Mouse (Mus musculus): Measurements from ENCODE around the gene Hdac5.

Hdac5 gene

GRCm38 (mm10) chr11:102214430-102215156 lies 15.4 kb downstream of the Hdac5 start:
- no peak for DNase-seq

- no peak for DNase-seq
Measured at GRCm38 (mm10) chr11:102211936-102212341, 18.0 kb downstream of the Hdac5 start.

GRCm38 (mm10) chr11:102211011-102211410 lies 19.0 kb downstream of the Hdac5 start:
- no peak for DNase-seq

- DNase-seq, result no peak
Measured at GRCm38 (mm10) chr11:102210185-102210584, 19.8 kb downstream of the Hdac5 start.

GRCm38 (mm10) chr11:102209742-102210141 lies 20.2 kb downstream of the Hdac5 start:
- peak; percentile 64 for DNase-seq

- DNase-seq, result no peak
Measured at GRCm38 (mm10) chr11:102208846-102209245, 21.1 kb downstream of the Hdac5 start.

GRCm38 (mm10) chr11:102207825-102208777 lies 21.9 kb downstream of the Hdac5 start:
- no peak for DNase-seq

- no peak for DNase-seq
Measured at GRCm38 (mm10) chr11:102206481-102206880, 23.5 kb downstream of the Hdac5 start.

GRCm38 (mm10) chr11:102201408-102201821 lies 28.6 kb downstream of the Hdac5 start:
- no peak for DNase-seq

- DNase-seq, result peak; percentile 3
Measured at GRCm38 (mm10) chr11:102199856-102200255, 30.1 kb downstream of the Hdac5 start.

- DNase-seq, result no peak
Measured at GRCm38 (mm10) chr11:102198245-102198644, 31.7 kb downstream of the Hdac5 start.

GRCm38 (mm10) chr11:102196018-102196797 lies 33.8 kb downstream of the Hdac5 start:
- DNase-seq, result no peak

GRCm38 (mm10) chr11:102193657-102194440 lies 36.1 kb downstream of the Hdac5 start:
- DNase-seq, result no peak

- no peak for DNase-seq
Measured at GRCm38 (mm10) chr11:102190848-102191247, 39.1 kb downstream of the Hdac5 start.

- peak; percentile 78 for DNase-seq
Measured at GRCm38 (mm10) chr11:102189461-102190436, 40.2 kb downstream of the Hdac5 start, which contains the start of gene G6pc3. Gene G6pc3 (plus strand): TSS chr11:102189620.

GRCm38 (mm10) chr11:102188980-102189379 lies 41.0 kb downstream of the Hdac5 start:
- no peak for DNase-seq

GRCm38 (mm10) chr11:102186235-102186634 lies 43.7 kb downstream of the Hdac5 start:
- no peak for DNase-seq

GRCm38 (mm10) chr11:102185677-102186076 lies 44.3 kb downstream of the Hdac5 start:
- DNase-seq, result no peak

GRCm38 (mm10) chr11:102184646-102185495 lies 45.1 kb downstream of the Hdac5 start, which contains the start of gene Lsm12:
Gene Lsm12 (minus strand): TSS chr11:102185296.
- DNase-seq, result peak; percentile 100

GRCm38 (mm10) chr11:102184253-102184645 lies 45.7 kb downstream of the Hdac5 start:
- DNase-seq, result no peak

Data from thymus, postnatal 4 days (tissue).